Mouse (Mus musculus) spleen, adult 18-20 months (tissue): Measurements from ENCODE around the gene Gm10318.
A peak's percentile ranks its signal among the peaks of the same experiment; 100 is the strongest.

Experiments used
- DNase-seq, 2 experiments: peaks; one replicate each; pipeline ENCODE4 v3.0.0; 2022; ENCODE audit warnings: mixed read lengths in 2 of 2

The Gm10318 gene

GRCm38 (mm10) chr10:77895562-77895961, 42.9 kb downstream of the Gm10318 start:
- DNase-seq = no peak

- no peak for DNase-seq
Measured at GRCm38 (mm10) chr10:77900126-77900525, 47.5 kb downstream of the Gm10318 start.

GRCm38 (mm10) chr10:77900903-77901818, 48.5 kb downstream of the Gm10318 start:
- no peak for DNase-seq

GRCm38 (mm10) chr10:77901871-77902210, 49.2 kb downstream of the Gm10318 start:
- no peak for DNase-seq

GRCm38 (mm10) chr10:77902211-77902893, 49.7 kb downstream of the Gm10318 start, which contains the start of gene Lrrc3:
Gene Lrrc3 (minus strand): TSS chr10:77902536.
- DNase-seq = peak; percentile 20 to 33

GRCm38 (mm10) chr10:77902894-77903715, 50.4 kb downstream of the Gm10318 start:
- DNase-seq = no peak
